Mouse (Mus musculus): ENCODE data around the gene Mt3.

DNA sequence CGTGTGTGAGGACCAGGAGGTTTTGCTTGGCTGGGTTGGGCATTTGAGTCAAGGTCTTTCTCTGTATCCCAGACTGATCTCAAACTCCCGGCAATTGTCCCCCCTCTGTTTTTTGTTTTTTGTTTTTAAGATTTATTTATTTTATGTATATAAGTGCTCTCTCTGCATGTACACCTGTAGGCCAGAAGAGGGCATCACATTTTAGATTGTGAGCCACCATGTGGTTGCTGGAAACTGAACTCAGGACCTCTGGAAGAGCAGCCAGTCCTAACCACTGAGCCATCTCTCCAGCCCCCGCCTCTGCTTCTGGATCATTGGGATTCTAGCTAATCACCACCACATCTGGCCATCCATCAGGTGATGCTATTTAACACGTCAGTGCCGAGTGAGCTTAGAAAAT is 42.6 kb upstream of the Mt3 start:
- no peak for TF ChIP-seq EP300 (IDR thresholded peaks at IDR 0.05; ENCODE audit: insufficient read depth, low read depth, low read length)
- 0 out of 2 replicates have a peak, but pooled peaks have one; percentile 6 for TF ChIP-seq CTCF (IDR thresholded peaks at IDR 0.05)
- no peak for TF ChIP-seq POLR2A (IDR thresholded peaks at IDR 0.05; ENCODE audit: insufficient read depth, low read depth, low read length)
